Mouse (Mus musculus) liver, adult (tissue): ENCODE measurements around the gene Gm13084.
"Not testable (repeated sequence)": the region's sequence is repeated elsewhere in the genome, so short reads cannot be mapped to it uniquely, and the experiment has no call there.

Experiments
- GATA4 ChIP-seq: IDR thresholded peaks from 2 replicates; pipeline ENCODE4 v1.6.1; 2014; ENCODE audit warnings: mild to moderate bottlenecking, low read length; ENCODE audit not compliant: insufficient replicate concordance

Gene Gm13084

GRCm38 (mm10) chr4:143815993-143816392 lies at the start of gene Gm13084:
Gene Gm13084 (minus strand): TSS chr4:143816093.
- TF ChIP-seq GATA4 = no peak

- not testable (repeated sequence) for TF ChIP-seq GATA4
These were observed 30.3 kb upstream of the Gm13084 start, which contains the start of gene Gm13103 for GRCm38 (mm10) chr4:143846197-143846596. Gene Gm13103 (plus strand): TSS chr4:143846497.

DNA sequence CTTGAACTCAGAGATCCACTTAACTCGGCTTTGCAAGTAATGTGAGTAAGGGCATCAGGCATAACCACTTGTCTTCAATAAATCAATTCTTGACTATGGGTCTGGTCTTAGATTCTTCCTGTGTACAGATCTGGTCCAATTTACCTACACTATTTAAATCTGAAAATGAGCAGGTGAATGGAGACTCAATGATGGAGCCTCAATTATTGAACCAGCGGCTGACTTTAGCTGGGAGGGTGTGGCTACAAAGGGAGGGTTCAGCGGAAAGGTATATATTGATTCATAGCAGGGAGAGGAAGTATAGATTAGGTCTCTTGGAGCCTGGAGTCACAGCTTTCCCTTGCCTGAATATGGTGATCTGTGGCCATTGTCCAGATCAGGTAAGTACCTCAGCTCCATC lies 26.8 kb downstream of the Gm13084 start, which contains the start of gene Gm13023:
Gene Gm13023, plus strand, starts transcription at position 301 of the 400 bp plus-strand sequence.
- not testable (repeated sequence) for TF ChIP-seq GATA4
